Mouse (Mus musculus) hindbrain, embryonic 16.5 days (tissue): ENCODE measurements around the gene Fancd2os. TPM values are rescaled to one million over a fixed set of nuclear protein-coding genes. Genes with fewer than 3 reads are reported as not detected.
A peak's percentile ranks its signal among the peaks of the same experiment; 100 is the strongest.

Source experiments
- ATAC-seq: fragments of 200-750 bp; cut with Nextera tagmentation; 2 replicates; pipeline ENCODE4 v1.8.0; 2017; ENCODE audit warnings: moderate TSS enrichment, moderate library complexity
- H3K27ac ChIP-seq: fragments of 300-500 bp; sonication (generic); 2 replicates; pipeline ENCODE4 v1.5.1; 2014; ENCODE audit warnings: low read depth, mild to moderate bottlenecking, control low read depth, low read length, moderate library complexity
- H3K27me3 ChIP-seq: fragments of 300-500 bp; sonication (generic); replicated peaks from 2 replicates; pipeline ENCODE4 v1.6.1; 2014; ENCODE audit warnings: low read length; ENCODE audit not compliant: control insufficient read depth, insufficient read depth
- H3K36me3 ChIP-seq: fragments of 300-500 bp; sonication (generic); 2 replicates; pipeline ENCODE4 v1.6.1; 2014; ENCODE audit warnings: mild to moderate bottlenecking, low read length, moderate library complexity, mixed read lengths; ENCODE audit not compliant: control insufficient read depth, insufficient read depth
- H3K4me1 ChIP-seq: fragments of 300-500 bp; sonication (generic); 2 replicates; pipeline ENCODE4 v1.6.1; 2014; ENCODE audit warnings: low read depth, low read length; ENCODE audit not compliant: control insufficient read depth, insufficient read depth
- H3K4me2 ChIP-seq: fragments of 300-500 bp; sonication (generic); 2 replicates; pipeline ENCODE4 v1.6.1; 2014; ENCODE audit warnings: mild to moderate bottlenecking, low read length, control low read depth, moderate library complexity
- H3K4me3 ChIP-seq: fragments of 300-500 bp; sonication (generic); 2 replicates; pipeline ENCODE4 v1.5.1; 2014; ENCODE audit warnings: mild to moderate bottlenecking, low read length, control low read depth, moderate library complexity
- H3K9ac ChIP-seq: fragments of 300-500 bp; sonication (generic); 2 replicates; pipeline ENCODE4 v1.6.1; 2014; ENCODE audit warnings: low read depth, mild to moderate bottlenecking, control low read depth, low read length, moderate library complexity
- H3K9me3 ChIP-seq: fragments of 300-500 bp; sonication (generic); 2 replicates; pipeline ENCODE4 v1.6.1; 2014; ENCODE audit warnings: mild to moderate bottlenecking, low read length, moderate library complexity; ENCODE audit not compliant: control insufficient read depth
- WGBS: fragments of 180-500 bp; shearing (Covaris S2); extraction: QIAGEN DNeasy Blood & Tissue Kit; methylation state at CpG from one replicate; pipeline ENCODE4 v1.1.7; 2014; 5-methylcytosine and 5-hydroxymethylcytosine counted together
- polyA plus RNA-seq: library from polyadenylated mRNA; unstranded; fragments of >200 nt; fragmentation: Nextera tagmentation; extraction: Ambion mirVana; gene quantifications from 2 replicates; pipeline ENCODE4 v1.2.1, GENCODE M21; 2015

Fancd2os gene
- polyA plus RNA-seq, 1 experiment from 2014 or later: 0.21 TPM

GRCm38 (mm10) chr6:113612258-113612969 is 11.9 kb upstream of the Fancd2os start:
- ATAC-seq: no peak

DNA sequence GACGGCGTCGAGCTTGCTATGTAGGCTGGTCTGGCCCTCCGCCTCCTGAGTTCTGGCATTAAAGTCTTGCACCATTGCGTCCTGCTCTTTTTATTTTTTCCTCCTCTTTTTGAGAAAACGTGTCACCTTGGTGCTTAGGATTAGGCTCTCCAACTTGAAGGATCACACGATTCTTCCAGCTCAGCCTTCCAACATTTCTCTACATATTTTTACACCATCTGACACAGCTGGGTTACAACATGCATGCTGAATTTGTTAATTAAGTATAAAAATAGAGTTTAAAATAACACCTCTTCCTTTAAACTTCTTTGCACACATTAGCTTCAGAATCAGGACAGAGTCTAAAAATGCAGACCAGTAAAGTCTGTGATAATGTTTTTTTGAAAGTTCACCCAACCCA is 8.8 kb upstream of the Fancd2os start:
- Histone ChIP-seq H3K4me2 (no peak overlapping the region), H3K36me3 (peaks cover 4% of the 10 kb centered on the region), H3K4me1 (peaks cover 12% of the 10 kb centered on the region), H3K4me3 (no peak overlapping the region), H3K9ac (no peak overlapping the region), H3K27me3 (no peaks in the 10 kb centered on the region), H3K9me3 (no peaks in the 10 kb centered on the region), H3K27ac (no peak overlapping the region)
- 97% methylated on average over 7 of the region's 7 CpGs for WGBS
- ATAC-seq: no peak

More at GRCm38 (mm10) chr6:113612258-113612969, 11.9 kb upstream of the Fancd2os start:
- Histone ChIP-seq H3K27me3 (no peaks in the 10 kb centered on the region), H3K4me2 (no peak overlapping the region), H3K9me3 (no peaks in the 10 kb centered on the region), H3K27ac (no peak overlapping the region), H3K36me3 (peaks cover 22% of the 10 kb centered on the region), H3K4me3 (no peak overlapping the region), H3K4me1 (no peaks in the 10 kb centered on the region), H3K9ac (no peak overlapping the region)
- WGBS: 90% methylated on average over 8 of the region's 8 CpGs

GRCm38 (mm10) chr6:113608871-113609270 is 8.4 kb upstream of the Fancd2os start:
- H3K27ac ChIP-seq: no peak overlapping the region
- WGBS: 90% methylated on average over 6 of the region's 6 CpGs
- ATAC-seq: no peak
- H3K36me3 ChIP-seq: peaks cover under 1% of the 10 kb centered on the region; the same call in 1 of the 2 replicates
- H3K4me3 ChIP-seq: no peak overlapping the region
- H3K9me3 ChIP-seq: no peaks in the 10 kb centered on the region
- H3K27me3 ChIP-seq: no peaks in the 10 kb centered on the region
- H3K4me2 ChIP-seq: no peak overlapping the region
- H3K9ac ChIP-seq: no peak overlapping the region
- H3K4me1 ChIP-seq: peaks cover 12% of the 10 kb centered on the region

DNA sequence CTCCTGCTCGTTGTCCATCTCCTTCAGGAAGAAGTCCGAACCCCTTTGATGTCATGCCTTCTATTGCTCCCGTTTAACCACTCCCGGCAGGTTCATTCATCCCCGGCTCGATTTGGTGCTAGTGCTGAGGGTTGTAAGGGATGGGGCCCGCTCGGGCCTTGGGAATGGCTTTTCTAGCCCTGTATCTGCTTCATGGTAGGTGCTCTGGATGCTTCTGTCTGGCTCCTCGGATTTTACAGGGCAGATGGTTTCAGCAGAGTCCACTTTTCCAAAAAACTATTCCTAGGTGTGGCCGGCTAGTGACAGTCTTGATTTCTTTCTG is 4.7 kb upstream of the Fancd2os start:
- Histone ChIP-seq H3K4me2 (peak overlapping the region; percentile 88), H3K27me3 (no peaks in the 10 kb centered on the region), H3K36me3 (no peaks in the 10 kb centered on the region), H3K4me3 (peak overlapping the region; percentile 92), H3K9me3 (no peaks in the 10 kb centered on the region), H3K4me1 (peaks cover 12% of the 10 kb centered on the region), H3K9ac (peak overlapping the region; percentile 91), H3K27ac (peak overlapping the region; percentile 87)
- WGBS: 5% methylated on average over 10 of the region's 10 CpGs
- peak; percentile 31; the same call in 1 of the 2 replicates for ATAC-seq

DNA sequence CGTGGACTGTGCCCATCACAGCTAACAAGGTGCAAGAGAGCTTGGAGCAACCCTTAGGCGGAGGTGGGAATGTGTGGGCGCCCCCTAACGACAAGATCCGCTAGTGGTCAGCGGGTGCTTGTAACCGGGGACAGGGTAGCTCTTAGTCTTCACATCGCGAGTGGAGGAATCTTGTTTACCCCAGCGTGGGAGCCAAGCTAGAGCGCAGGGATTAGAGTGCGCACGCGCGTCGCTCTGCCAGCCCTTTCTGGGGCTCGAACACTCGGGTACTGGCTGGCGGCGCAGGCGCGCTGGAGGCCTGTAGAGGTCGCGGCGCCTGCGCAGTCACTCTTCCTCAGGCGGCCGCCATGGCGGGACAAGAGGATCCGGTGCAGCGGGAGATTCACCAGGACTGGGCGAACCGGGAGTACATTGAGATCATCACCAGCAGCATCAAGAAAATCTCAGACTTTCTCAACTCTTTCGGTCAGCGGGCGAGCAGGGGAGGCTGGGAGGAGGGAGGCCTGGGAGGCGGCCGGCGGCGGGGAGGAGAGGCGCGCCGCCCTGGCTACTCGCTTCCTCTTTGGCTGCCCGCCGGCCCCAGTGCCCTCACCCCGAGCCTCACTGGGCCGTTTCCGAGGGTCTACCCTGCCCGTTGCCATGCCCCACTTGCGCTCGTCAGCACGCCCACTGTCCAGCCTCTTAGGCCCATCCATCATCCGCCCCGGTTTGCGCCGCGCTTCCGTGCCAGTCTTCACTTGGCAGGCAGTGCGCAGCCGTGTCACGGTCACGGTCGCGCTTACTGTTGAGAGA is 4.1 kb upstream of the Fancd2os start, which contains the start of gene Brk1:
Gene Brk1, plus strand, starts transcription at position 341 of the 792 bp plus-strand sequence.
- Histone ChIP-seq H3K4me3 (peak within 1 kb of the TSS; percentile 92), H3K9ac (peak within 1 kb of the TSS; percentile 91), H3K9me3 (no peaks in the 10 kb centered on the region), H3K27ac (peak within 1 kb of the TSS; percentile 87), H3K4me1 (peaks cover 12% of the 10 kb centered on the region), H3K27me3 (no peaks in the 10 kb centered on the region), H3K36me3 (no peaks in the 10 kb centered on the region), H3K4me2 (peak within 1 kb of the TSS; percentile 88)
- under 1% methylated on average over 58 of the region's 65 CpGs for WGBS
- peak; percentile 96 for ATAC-seq

DNA sequence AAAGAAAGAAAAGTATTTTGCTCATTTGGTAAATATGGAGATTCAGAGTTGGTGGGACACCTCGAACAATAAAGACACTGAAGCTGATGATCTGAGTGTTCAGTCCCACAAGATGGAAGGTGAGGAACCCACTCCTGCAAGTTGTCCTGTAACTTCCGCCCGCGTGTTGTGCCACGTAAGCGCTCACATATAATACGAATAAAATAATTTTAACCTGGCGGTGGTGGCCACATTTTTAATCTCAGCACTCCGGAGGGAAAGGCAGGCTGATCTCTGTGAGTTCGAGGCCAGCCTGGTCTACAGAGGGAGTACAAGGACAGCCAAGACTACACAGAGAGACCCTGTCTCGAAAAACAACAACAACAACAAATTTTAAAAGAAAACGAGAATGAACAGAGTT is 3.5 kb upstream of the Fancd2os start:
- no peak for ATAC-seq
- Histone ChIP-seq H3K4me2 (peak overlapping the region; percentile 88), H3K36me3 (no peaks in the 10 kb centered on the region), H3K4me3 (peak overlapping the region; percentile 92), H3K9me3 (no peaks in the 10 kb centered on the region), H3K4me1 (peaks cover 12% of the 10 kb centered on the region), H3K27me3 (no peaks in the 10 kb centered on the region), H3K9ac (peak overlapping the region; percentile 91), H3K27ac (peak overlapping the region; percentile 84)
- 49% methylated on average over 12 of the region's 12 CpGs for WGBS

DNA sequence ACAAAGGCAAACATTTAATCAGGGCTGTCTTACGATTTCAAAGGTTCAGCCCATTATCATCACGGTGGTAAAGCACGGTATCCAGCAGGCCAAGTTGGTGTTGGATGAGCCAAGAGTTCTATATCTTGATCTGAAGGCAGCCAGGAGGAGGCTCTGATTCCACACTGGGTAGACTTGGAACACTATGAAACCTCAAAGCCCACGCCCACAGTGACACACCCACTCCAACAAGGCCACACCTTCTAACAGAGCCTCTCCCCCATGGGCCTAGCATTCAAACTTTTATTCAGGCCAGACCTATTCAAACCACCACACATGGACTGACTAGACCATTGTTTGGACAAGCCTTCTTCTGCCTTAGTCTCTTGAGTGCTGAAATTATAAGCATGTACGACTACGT is 2.3 kb upstream of the Fancd2os start:
- Histone ChIP-seq H3K9ac (no peak overlapping the region), H3K4me2 (no peak overlapping the region), H3K9me3 (no peaks in the 10 kb centered on the region), H3K27me3 (no peaks in the 10 kb centered on the region), H3K36me3 (no peaks in the 10 kb centered on the region), H3K4me3 (no peak overlapping the region), H3K4me1 (peaks cover 12% of the 10 kb centered on the region), H3K27ac (no peak overlapping the region)
- WGBS: 97% methylated on average over 6 of the region's 6 CpGs
- ATAC-seq: no peak

DNA sequence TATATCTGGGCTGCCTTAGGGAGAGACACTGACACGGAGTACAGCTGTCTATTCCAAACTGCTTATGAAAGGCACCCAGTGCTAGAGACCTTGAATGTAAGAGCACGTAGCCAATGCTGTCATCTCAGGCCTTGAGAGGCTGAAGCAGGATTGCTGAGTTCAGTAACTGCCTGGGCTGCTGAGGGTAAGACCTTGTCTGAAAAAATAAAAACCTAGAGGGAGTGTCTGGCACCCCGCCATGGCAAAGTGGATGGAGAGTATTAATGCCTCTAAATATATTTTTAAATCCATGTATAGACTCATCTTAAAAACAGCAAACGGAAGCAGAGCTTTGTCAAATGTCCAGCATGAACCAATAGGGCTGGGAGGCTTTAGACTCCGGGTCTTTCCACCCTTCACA is 682 bp downstream of the Fancd2os start:
- Histone ChIP-seq H3K9me3 (no peaks in the 10 kb centered on the region), H3K9ac (no peak overlapping the region), H3K4me1 (no peaks in the 10 kb centered on the region; the same call in 1 of the 2 replicates), H3K4me2 (no peak overlapping the region), H3K27ac (no peak overlapping the region), H3K4me3 (no peak overlapping the region), H3K27me3 (no peaks in the 10 kb centered on the region), H3K36me3 (no peaks in the 10 kb centered on the region)
- WGBS: 76% methylated on average over 5 of the region's 5 CpGs
- ATAC-seq: no peak

- Histone ChIP-seq H3K4me1 (no peaks in the 10 kb centered on the region), H3K36me3 (no peaks in the 10 kb centered on the region), H3K27ac (no peak overlapping the region), H3K4me2 (no peak overlapping the region), H3K4me3 (no peak overlapping the region), H3K27me3 (no peaks in the 10 kb centered on the region), H3K9me3 (no peaks in the 10 kb centered on the region), H3K9ac (no peak overlapping the region)
- no peak for ATAC-seq
- 90% methylated on average over 4 of the region's 4 CpGs for WGBS
Measured at GRCm38 (mm10) chr6:113597945-113598344, 2.6 kb downstream of the Fancd2os start.
